Mouse (Mus musculus): Measurements from ENCODE around the gene Psmd4. TPM values are rescaled to one million over a fixed set of nuclear protein-coding genes. Genes with fewer than 3 reads are reported as not detected.

The Psmd4 gene
- total RNA-seq, 2 experiments from 2014 or later: 154 to 156 TPM

DNA sequence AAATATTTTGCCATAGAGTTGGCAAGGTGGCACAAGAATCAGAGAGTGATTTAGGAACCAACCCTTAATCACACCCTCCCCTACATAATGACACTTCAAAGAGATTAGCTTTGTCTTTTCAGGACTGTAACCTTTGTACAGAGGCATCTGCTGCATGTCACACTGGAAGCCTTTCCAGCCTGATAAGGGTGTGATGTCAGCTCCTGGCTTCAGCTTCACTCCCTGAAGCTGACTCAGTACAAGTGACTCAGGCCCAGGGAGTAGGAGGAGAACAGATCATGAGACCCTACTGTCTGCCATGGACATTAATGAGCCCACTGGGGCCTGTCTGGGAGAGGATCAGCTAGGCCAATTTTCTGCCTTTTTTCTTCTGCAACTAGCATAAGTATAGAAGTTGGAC is 54.8 kb downstream of the Psmd4 start:
- intact Hi-C loops (cut with DNase I): no loop called here

DNA sequence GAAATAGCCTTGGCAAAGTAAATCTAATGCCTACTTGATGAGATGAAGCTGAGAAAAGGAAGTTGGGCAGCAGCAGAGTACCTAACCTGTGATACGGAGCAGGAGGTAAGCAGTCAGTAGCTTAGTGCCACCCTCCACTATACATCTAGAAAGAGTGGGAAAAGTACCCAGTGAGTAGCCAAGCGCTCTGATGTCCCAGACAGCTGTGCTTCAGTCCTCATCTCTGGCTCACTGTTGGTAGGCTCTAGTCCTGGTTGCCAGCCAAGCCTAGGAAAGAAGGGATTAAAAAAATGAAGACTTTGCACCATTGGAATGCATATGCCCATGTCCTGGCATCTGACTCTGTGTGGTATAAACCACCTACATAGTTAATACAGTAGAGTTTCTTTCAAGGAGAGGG is 56.9 kb downstream of the Psmd4 start:
- intact Hi-C loops (cut with DNase I): no loop called here
- no peak for DNase-seq (ENCODE audit: low spot score in 2 of 2)

More for the DNA sequence above, 54.8 kb downstream of the Psmd4 start:
- DNase-seq (ENCODE audit: low spot score in 2 of 2): peak in 1 of 2 experiments; percentile 60

DNA sequence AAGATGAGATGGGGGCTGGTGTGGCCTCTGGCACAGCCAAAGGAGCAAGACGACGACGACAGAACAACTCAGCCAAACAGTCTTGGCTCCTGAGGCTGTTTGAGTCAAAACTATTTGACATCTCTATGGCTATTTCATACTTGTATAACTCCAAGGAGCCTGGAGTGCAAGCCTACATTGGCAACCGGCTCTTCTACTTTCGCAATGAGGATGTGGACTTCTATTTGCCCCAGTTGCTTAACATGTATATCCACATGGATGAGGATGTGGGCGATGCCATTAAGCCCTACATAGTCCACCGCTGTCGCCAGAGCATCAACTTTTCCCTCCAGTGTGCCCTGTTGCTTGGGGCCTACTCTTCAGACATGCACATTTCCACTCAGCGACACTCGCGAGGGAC is 58.1 kb downstream of the Psmd4 start:
- intact Hi-C loops (cut with DNase I): no loop called here
- DNase-seq (ENCODE audit: low spot score in 2 of 2): no peak

Small RNA genes lying within 50 kb of the gene (microRNA-seq; reads per million reads assigned to microRNA genes)
- 2.2 to 5.7 reads per million in 2 experiments for gene Mir7013

Other genes starting within 250 kb of the Psmd4 start
- gene Pogz, start 205.0 kb downstream of the Psmd4 start, total RNA-seq (2021): 10 to 100 TPM; 57.4 to 58.1 TPM
- 100 to 1,000 TPM; 263 to 284 TPM for gene Psmb4, start 155.7 kb downstream of the Psmd4 start, total RNA-seq (2021)
- gene Selenbp1, start 109.6 kb downstream of the Psmd4 start, total RNA-seq (2021): 1 to 10 TPM; 7.5 to 9.0 TPM
- gene Rfx5, start 88.5 kb downstream of the Psmd4 start, total RNA-seq (2021): 10 to 100 TPM; 22.2 to 27.6 TPM
- 10 to 100 TPM; 51.0 to 61.8 TPM for gene Pi4kb, start 67.9 kb downstream of the Psmd4 start, total RNA-seq (2021)
- 10 to 100 TPM; 21.4 to 22.2 TPM for gene Zfp687, start 27.2 kb downstream of the Psmd4 start, total RNA-seq (2021)
- gene Pip5k1a, start 64.3 kb upstream of the Psmd4 start, total RNA-seq (2021): 10 to 100 TPM; 51.1 to 51.7 TPM
- 10 to 100 TPM; 36.2 to 43.7 TPM for gene Vps72, start 68.4 kb upstream of the Psmd4 start, total RNA-seq (2021)
- gene Tmod4, start 81.9 kb upstream of the Psmd4 start, total RNA-seq (2021): not detected
- 10 to 100 TPM; 42.1 to 46.2 TPM for gene Scnm1, start 91.4 kb upstream of the Psmd4 start, total RNA-seq (2021)
- gene Lysmd1, start 91.5 kb upstream of the Psmd4 start, total RNA-seq (2021): 10 to 100 TPM; 16.8 to 18.1 TPM
- gene Tnfaip8l2, start 99.7 kb upstream of the Psmd4 start, total RNA-seq (2021): 1 to 10 TPM; 2.6 to 3.2 TPM
- 10 to 100 TPM; 24.7 to 25.3 TPM for gene Sema6c, start 117.8 kb upstream of the Psmd4 start, total RNA-seq (2021)
- 1 to 10 TPM; 7.5 to 8.9 TPM for gene Gabpb2, start 175.3 kb upstream of the Psmd4 start, total RNA-seq (2021)
- gene Cdc42se1, start 186.1 kb upstream of the Psmd4 start, total RNA-seq (2021): 10 to 100 TPM; 60.0 TPM
- gene Mllt11, start 189.6 kb upstream of the Psmd4 start, total RNA-seq (2021): 100 to 1,000 TPM; 329 to 339 TPM
- under 1 TPM in 1 of 2 experiments, not detected in 1; 0.18 TPM for gene Gm128, start 199.0 kb upstream of the Psmd4 start, total RNA-seq (2021)
- gene Bnipl, start 208.6 kb upstream of the Psmd4 start, total RNA-seq (2021): under 1 TPM; 0.62 to 0.66 TPM
- 10 to 100 TPM; 18.7 to 20.5 TPM for gene Mindy1, start 238.7 kb upstream of the Psmd4 start, total RNA-seq (2021)
- gene Prune1, start 239.5 kb upstream of the Psmd4 start, total RNA-seq (2021): 10 to 100 TPM; 22.6 to 24.8 TPM

Measured in left cerebral cortex, postnatal 25 days (tissue).